Mouse (Mus musculus) lung, postnatal 0 days (tissue): ENCODE measurements at regions not wholly inside any gene's neighbourhood (a gene's known extent, or its start where the extent isn't known, plus 50 kb on each side); places are given as distances from the start of the nearest gene placed in this dataset.
A peak's percentile ranks its signal among the peaks of the same experiment; 100 is the strongest.

ENCODE experiments used
- ATAC-seq: fragments of 200-750 bp; cut with Nextera tagmentation; 2 replicates; pipeline ENCODE4 v1.8.0; 2017; ENCODE audit warnings: moderate library complexity
- DNase-seq: peaks from one replicate; pipeline ENCODE4 v3.0.0-alpha.2; 2016; ENCODE audit warnings: low spot score
- H3K27ac ChIP-seq: fragments of 300-500 bp; sonication (generic); 2 replicates; pipeline ENCODE4 v1.5.1; 2014; ENCODE audit warnings: antibody characterized with exemption, mild to moderate bottlenecking, low read length, mixed read lengths
- H3K27me3 ChIP-seq: fragments of 300-500 bp; sonication (generic); replicated peaks from 2 replicates; pipeline ENCODE4 v1.6.1; 2014; ENCODE audit warnings: low read length, mixed read lengths; ENCODE audit not compliant: insufficient read depth
- H3K36me3 ChIP-seq: fragments of 300-500 bp; sonication (generic); 2 replicates; pipeline ENCODE4 v1.6.1; 2014; ENCODE audit warnings: low read length, mixed read lengths; ENCODE audit not compliant: insufficient read depth
- H3K4me1 ChIP-seq: fragments of 300-500 bp; sonication (generic); 2 replicates; pipeline ENCODE4 v1.6.1; 2014; ENCODE audit warnings: antibody characterized with exemption, low read depth, low read length, mixed read lengths; ENCODE audit not compliant: insufficient read depth
- H3K4me2 ChIP-seq: fragments of 300-500 bp; sonication (generic); replicated peaks from 2 replicates; pipeline ENCODE4 v1.6.1; 2014; ENCODE audit warnings: low read depth, mild to moderate bottlenecking, low read length, moderate library complexity, mixed read lengths
- H3K4me3 ChIP-seq: fragments of 300-500 bp; sonication (generic); 2 replicates; pipeline ENCODE4 v1.5.1; 2014; ENCODE audit warnings: low read depth, low read length
- H3K9ac ChIP-seq: fragments of 300-500 bp; sonication (generic); replicated peaks from 2 replicates; pipeline ENCODE4 v1.6.1; 2014; ENCODE audit warnings: low read depth, mild to moderate bottlenecking
- H3K9me3 ChIP-seq: fragments of 300-500 bp; sonication (generic); 2 replicates; pipeline ENCODE4 v1.6.1; 2016; ENCODE audit warnings: low read length, mixed read lengths
- CTCF ChIP-seq: IDR thresholded peaks from 2 replicates; pipeline ENCODE4 v1.5.1; 2016; ENCODE audit warnings: antibody characterized with exemption, mild to moderate bottlenecking
- EP300 ChIP-seq: IDR thresholded peaks from 2 replicates; pipeline ENCODE4 v1.6.1; 2016; ENCODE audit warnings: antibody characterized with exemption, mild to moderate bottlenecking, control low read depth
- WGBS: fragments of 180-500 bp; shearing (Covaris S2); extraction: QIAGEN DNeasy Blood & Tissue Kit; methylation state at CpG from one replicate; pipeline ENCODE4 v1.1.7; 2014; 5-methylcytosine and 5-hydroxymethylcytosine counted together

DNA sequence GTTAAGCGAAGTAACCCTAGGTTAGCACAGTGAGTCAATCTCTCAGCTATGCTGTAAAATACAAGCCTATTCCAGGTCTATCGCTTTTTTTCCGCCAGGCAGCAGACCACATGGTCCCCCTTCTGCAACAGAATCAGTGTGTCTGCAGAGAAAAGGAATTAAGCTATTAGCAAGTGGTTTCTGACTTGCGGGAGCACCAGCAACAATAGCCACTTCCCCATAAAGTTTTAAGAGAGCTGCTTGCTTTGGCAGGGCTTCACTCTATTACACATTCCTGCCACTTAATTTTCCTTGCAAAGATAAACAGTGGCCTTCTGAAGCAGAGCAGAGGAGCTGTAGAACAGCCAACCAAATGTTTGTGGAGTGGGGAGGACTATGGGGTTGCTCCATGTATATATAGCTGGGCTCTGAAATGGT, 59.8 kb upstream of the Osmr start:
- Histone ChIP-seq H3K36me3 (no peaks in the 10 kb centered on the region), H3K9me3 (no peaks in the 10 kb centered on the region), H3K4me3 (no peak overlapping the region), H3K27ac (0 out of 2 replicates have a peak overlapping the region, but pooled peaks have one; percentile 2), H3K4me1 (no peaks in the 10 kb centered on the region), H3K9ac (no peak overlapping the region), H3K27me3 (no peaks in the 10 kb centered on the region), H3K4me2 (no peak overlapping the region)
- WGBS, result 27% methylated on average over 4 of the region's 4 CpGs
- DNase-seq (peak; percentile 93), ATAC-seq (peak; percentile 98)
- peak; percentile 49 for TF ChIP-seq CTCF
- peak; percentile 37; the same call in 1 of the 2 replicates for TF ChIP-seq EP300

DNA sequence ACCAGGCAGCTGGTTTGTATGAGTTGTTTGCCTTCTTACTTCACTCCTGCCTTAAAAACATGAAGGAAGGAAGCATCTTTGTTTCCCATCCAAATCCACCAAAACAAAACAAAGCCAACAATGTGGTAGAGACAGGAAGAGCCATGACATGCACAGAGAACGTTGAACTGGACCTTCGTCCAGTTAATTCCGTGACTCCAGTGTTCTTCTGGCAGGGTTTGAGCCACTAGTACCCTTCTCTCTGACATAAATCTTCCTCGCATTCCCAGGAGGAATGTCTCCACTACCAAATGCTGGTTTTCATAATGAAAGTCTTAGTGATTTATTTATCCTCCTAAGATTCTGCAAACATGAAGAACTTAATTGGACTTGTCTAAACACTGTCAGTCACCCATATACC, 66.7 kb upstream of the Osmr start:
- ATAC-seq (no peak), DNase-seq (no peak)
- no peak overlapping the region for H3K9ac ChIP-seq
- WGBS, result 49% methylated on average over 4 of the region's 4 CpGs
- H3K36me3 ChIP-seq, result no peaks in the 10 kb centered on the region
- H3K4me1 ChIP-seq, result no peaks in the 10 kb centered on the region
- H3K4me2 ChIP-seq, result no peak overlapping the region
- TF ChIP-seq EP300 (no peak), CTCF (no peak)
- no peaks in the 10 kb centered on the region for H3K27me3 ChIP-seq
- H3K4me3 ChIP-seq, result no peak overlapping the region
- no peaks in the 10 kb centered on the region for H3K9me3 ChIP-seq
- no peak overlapping the region for H3K27ac ChIP-seq

DNA sequence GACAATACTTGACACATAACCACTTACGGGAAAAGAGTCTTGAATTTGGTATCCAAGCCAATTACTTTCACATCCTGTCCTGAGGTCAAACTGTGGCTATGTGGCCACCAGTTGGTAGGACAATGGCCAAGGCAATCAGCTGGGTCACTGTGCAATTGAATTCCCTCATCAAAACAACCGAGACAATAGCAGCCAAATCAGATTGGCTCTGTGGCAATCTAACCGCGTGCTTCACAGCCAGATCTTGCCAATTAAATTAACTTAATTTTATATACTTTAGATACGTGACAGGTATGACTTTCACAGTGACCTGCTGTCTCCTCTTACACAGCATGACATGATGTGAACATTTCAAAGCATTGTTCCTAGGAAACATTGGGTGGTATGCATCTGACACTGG, 74.5 kb upstream of the Osmr start:
- Histone ChIP-seq H3K4me3 (no peak overlapping the region), H3K4me1 (no peaks in the 10 kb centered on the region), H3K27ac (no peak overlapping the region), H3K36me3 (no peaks in the 10 kb centered on the region), H3K4me2 (no peak overlapping the region), H3K27me3 (no peaks in the 10 kb centered on the region), H3K9ac (no peak overlapping the region), H3K9me3 (no peaks in the 10 kb centered on the region)
- 50% methylated on average over 5 of the region's 5 CpGs for WGBS
- no peak for ATAC-seq
- TF ChIP-seq EP300 (0 out of 2 replicates have a peak, but pooled peaks have one; percentile 22), CTCF (no peak)
- DNase-seq, result no peak

DNA sequence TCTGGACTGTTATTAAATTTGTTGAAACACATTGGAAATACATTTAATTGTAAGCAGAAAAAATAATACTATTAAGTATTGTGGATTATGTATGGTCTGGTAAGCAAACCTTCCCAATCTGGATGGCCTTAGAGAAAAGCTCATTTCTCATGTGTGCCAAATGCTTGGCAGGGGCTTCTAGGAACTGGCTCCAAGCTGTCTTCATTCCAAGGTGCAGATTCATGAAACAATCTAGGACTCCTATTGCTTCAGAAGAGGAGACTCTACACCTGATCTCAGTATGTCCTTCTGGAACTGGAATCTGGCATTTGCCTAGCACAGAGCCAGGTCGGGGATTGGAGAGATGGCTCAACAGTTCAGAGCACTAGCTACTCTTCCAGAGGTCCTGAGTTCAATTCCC, 74.9 kb upstream of the Osmr start:
- Histone ChIP-seq H3K9me3 (no peaks in the 10 kb centered on the region), H3K4me1 (no peaks in the 10 kb centered on the region), H3K4me3 (no peak overlapping the region), H3K27ac (no peak overlapping the region), H3K4me2 (no peak overlapping the region), H3K36me3 (no peaks in the 10 kb centered on the region), H3K9ac (no peak overlapping the region), H3K27me3 (no peaks in the 10 kb centered on the region)
- DNase-seq (no peak), ATAC-seq (no peak)
- TF ChIP-seq CTCF (no peak), EP300 (no peak)
- WGBS, result 81% methylated on average over 1 of the region's 1 CpGs

DNA sequence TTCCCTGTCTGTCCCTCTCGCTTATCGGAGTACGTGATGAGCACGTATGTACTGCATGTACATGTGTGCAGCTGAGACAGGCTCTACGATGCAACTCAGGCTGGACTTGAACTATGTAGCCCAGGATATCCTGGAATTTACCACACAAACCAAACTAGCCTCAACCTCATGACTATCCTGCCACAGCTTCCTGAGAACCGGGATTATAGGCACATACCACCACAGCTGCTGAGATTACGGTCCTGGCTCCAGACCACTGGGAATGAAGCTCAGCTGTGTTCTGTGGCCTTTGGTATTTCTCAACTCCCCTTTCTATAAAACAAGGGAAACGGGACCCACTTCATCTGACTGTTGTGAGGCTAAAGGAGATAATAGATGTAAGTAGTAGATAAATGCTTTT, 75.7 kb upstream of the Osmr start:
- TF ChIP-seq CTCF (no peak), EP300 (no peak)
- no peaks in the 10 kb centered on the region for H3K36me3 ChIP-seq
- H3K27me3 ChIP-seq, result no peaks in the 10 kb centered on the region
- H3K4me1 ChIP-seq, result no peaks in the 10 kb centered on the region
- WGBS, result 86% methylated on average over 8 of the region's 8 CpGs
- no peak overlapping the region for H3K9ac ChIP-seq
- no peak overlapping the region for H3K4me2 ChIP-seq
- ATAC-seq, result no peak
- no peaks in the 10 kb centered on the region for H3K9me3 ChIP-seq
- DNase-seq, result no peak
- H3K27ac ChIP-seq, result no peak overlapping the region
- H3K4me3 ChIP-seq, result no peak overlapping the region

DNA sequence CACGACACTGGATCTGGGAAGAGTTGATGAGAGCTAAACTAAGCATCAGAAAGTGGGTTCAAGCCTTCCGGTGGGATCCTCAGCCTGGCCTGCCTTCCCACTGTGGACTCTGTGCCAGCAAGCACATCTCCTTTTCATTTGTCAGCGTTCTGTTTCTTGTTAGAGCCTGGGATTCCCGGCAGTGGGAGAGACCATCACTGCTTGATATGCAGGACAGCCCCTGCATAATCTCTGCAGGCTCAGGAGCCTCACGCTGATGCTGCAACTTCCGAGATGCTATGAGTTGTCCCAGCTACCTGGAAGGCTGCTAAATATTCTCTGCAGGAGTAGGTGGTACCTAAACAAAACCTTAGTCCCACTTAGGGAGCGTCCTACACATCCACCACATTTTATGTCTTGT, 78.8 kb upstream of the Osmr start:
- H3K4me1 ChIP-seq, result no peaks in the 10 kb centered on the region
- H3K27ac ChIP-seq, result no peak overlapping the region
- WGBS, result 25% methylated on average over 7 of the region's 7 CpGs
- no peak overlapping the region for H3K9ac ChIP-seq
- H3K4me3 ChIP-seq, result no peak overlapping the region
- no peak overlapping the region for H3K4me2 ChIP-seq
- ATAC-seq, result peak; percentile 12; the same call in 1 of the 2 replicates
- no peaks in the 10 kb centered on the region for H3K9me3 ChIP-seq
- H3K27me3 ChIP-seq, result no peaks in the 10 kb centered on the region
- TF ChIP-seq CTCF (no peak), EP300 (no peak)
- DNase-seq, result no peak
- H3K36me3 ChIP-seq, result no peaks in the 10 kb centered on the region
